Mouse (Mus musculus) right cerebral cortex, adult 18-20 months (tissue): Measurements from ENCODE around the gene Fam107a.

ENCODE experiments used
- DNase-seq: peaks from one replicate; pipeline ENCODE4 v3.0.0; 2022; ENCODE audit warnings: mixed read lengths

The Fam107a gene

DNA sequence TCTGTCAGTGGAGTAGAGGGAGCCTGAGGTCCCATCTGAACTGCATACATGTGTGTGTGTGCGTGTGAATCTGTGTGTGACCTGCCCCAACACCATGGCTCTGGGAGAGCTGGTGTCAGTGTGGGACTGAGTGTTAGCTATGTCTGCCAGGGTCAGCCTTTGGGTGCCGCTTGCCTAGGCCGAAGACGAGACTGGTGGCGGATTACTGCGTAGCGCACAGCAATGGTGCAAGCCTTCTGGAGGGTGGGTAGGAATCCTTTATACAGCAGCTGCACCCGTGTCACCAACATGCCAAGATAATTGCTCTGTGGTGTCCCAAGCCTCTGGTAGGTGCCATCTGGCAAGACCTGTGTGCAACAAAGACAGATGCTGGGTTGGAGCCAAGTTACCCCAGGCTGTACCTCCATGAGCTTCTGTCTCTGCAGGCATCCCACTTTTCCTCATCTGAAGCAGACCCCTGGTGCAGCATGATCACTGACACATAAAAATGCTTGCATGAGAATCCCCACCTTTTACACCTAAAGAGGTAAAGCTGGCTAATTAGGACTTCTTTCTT, 66.4 kb downstream of the Fam107a start:
- no peak for DNase-seq

DNA sequence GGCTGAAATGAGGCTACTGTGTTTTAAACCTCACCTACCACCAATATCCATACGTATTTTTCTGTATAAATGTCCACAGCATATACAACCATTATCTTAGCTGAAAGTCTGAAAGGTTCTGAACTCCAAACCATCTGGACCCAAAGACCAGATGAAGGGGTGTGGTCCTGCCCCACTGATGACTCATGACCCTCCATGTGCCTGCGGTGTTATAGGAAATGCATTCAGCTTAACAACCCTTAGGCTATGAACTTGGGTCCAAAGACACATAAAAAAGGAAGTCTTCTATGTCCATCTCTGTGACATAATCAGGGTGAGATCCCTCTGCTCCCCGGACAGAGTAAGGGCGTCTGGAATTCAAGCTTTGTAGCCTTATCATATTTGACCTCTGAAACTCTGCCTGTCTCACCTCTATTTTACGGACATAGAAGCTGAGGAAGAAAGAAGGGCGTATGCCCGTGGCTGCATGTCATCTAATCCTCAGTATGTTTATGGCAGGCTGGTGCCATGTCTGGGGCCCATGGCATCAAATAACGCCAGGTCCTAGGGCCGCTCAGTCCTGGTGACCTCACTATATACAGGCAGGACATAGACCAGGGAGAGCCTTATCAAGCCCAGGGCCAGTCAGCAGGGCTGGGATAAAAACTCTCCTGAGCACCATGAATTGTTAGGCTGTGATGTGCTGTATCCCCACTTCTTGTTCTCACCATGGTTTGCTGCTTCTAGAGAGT, 67.5 kb downstream of the Fam107a start:
- no peak for DNase-seq

GRCm38 (mm10) chr14:8249206-8249605, 68.6 kb downstream of the Fam107a start:
- no peak for DNase-seq

DNA sequence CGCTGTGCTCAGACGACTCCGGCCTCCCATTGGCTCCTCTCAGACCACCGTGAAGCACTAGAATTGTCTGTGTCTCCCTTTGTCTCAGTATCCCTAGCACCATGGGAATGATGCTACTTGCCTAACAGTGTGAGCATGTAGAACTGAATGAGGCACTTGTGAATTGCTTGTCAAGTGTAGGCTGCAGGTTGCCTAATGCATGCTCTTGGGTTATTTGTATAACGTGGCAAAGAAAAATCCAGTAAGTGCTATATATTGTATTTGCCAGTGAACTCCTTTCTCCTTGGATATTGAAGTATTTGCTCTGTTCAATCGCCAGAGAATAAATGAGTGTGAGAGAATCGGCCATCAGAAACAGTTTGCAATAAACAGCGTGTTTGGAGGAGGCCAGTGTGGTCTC, 70.9 kb downstream of the Fam107a start:
- no peak for DNase-seq
